Mouse (Mus musculus) heart, postnatal 0 days (tissue): ENCODE data around the gene Arsb.

Experiments
- CTCF ChIP-seq: IDR thresholded peaks from 2 replicates; pipeline ENCODE4 v1.5.1; 2016; ENCODE audit warnings: antibody characterized with exemption, control low read depth, low read depth
- EP300 ChIP-seq: IDR thresholded peaks from 2 replicates; pipeline ENCODE4 v1.6.1; 2016; ENCODE audit warnings: antibody characterized with exemption, low read depth

- TF ChIP-seq CTCF = no peak
- no peak for TF ChIP-seq EP300
Observed at GRCm38 (mm10) chr13:93984521-93984920, 213.1 kb downstream of the Arsb start.
